Mouse (Mus musculus) ES-E14 (cell line): Measurements from ENCODE around the gene Gusb.

ENCODE experiments used
- CHD2 ChIP-seq: IDR thresholded peaks from 2 replicates; pipeline ENCODE4 v1.6.1; 2014; ENCODE audit warnings: mild to moderate bottlenecking, low read depth, low read length, inconsistent platforms
- HCFC1 ChIP-seq: IDR thresholded peaks from 2 replicates; pipeline ENCODE4 v1.6.1; 2012; ENCODE audit warnings: low read length, inconsistent platforms, borderline replicate concordance; ENCODE audit not compliant: insufficient read depth
- MAFK ChIP-seq: IDR thresholded peaks from 2 replicates; pipeline ENCODE4 v1.6.1; 2014; ENCODE audit warnings: mild to moderate bottlenecking, low read depth, low read length, inconsistent platforms; ENCODE audit not compliant: insufficient read depth
- ZC3H11A ChIP-seq: IDR thresholded peaks from 2 replicates; pipeline ENCODE4 v1.6.1; 2012; ENCODE audit warnings: low read depth, mild to moderate bottlenecking, inconsistent platforms, low read length, borderline replicate concordance
- ZNF384 ChIP-seq: IDR thresholded peaks from 2 replicates; pipeline ENCODE4 v1.6.1; 2012; ENCODE audit warnings: low read depth, low read length, inconsistent platforms

DNA sequence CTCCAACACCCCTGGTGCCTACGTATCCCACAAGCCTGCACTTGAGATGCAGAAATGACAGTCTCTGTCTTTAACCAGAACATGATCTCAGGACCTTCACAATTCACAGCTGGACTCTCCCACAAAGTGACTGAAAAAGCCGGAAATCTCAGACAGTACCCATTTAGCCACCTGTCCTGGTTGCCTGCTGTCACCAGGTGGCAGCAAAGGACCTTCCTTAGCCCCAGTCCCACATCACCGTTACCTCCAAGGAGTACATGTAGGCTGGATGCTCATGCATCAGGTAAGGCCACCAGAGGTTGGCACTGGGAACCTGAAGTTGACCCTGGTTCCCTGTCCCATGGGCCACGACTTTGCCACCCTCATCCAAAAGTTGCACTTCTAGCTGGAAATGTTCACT lies 3.8 kb downstream of the Gusb start:
- TF ChIP-seq CHD2 (no peak), HCFC1 (no peak), MAFK (no peak), ZC3H11A (0 out of 2 replicates have a peak, but pooled peaks have one; percentile 13), ZNF384 (no peak)
